Mouse (Mus musculus) liver, embryonic 11.5 days (tissue): ENCODE measurements around the gene Ncan. TPM values are rescaled to one million over a fixed set of nuclear protein-coding genes. Genes with fewer than 3 reads are reported as not detected.

Experiments
- ATAC-seq: fragments of 200-750 bp; cut with Nextera tagmentation; replicated peaks from 2 replicates; pipeline ENCODE4 v1.8.0; 2017; ENCODE audit warnings: moderate number of reproducible peaks, mild to moderate bottlenecking, moderate TSS enrichment, moderate library complexity; ENCODE audit not compliant: low FRiP score
- DNase-seq: peaks from one replicate; pipeline ENCODE4 v3.0.0-alpha.2; 2017; ENCODE audit warnings: low spot score
- H3K27ac ChIP-seq: fragments of 300-500 bp; sonication (generic); 2 replicates; pipeline ENCODE4 v1.5.1; 2014; ENCODE audit warnings: mild to moderate bottlenecking, low read depth, low read length, control low read depth
- H3K27me3 ChIP-seq: fragments of 300-500 bp; sonication (generic); replicated peaks from 2 replicates; pipeline ENCODE4 v1.6.1; 2014; ENCODE audit warnings: low read length, mixed read lengths; ENCODE audit not compliant: control insufficient read depth, insufficient read depth
- H3K36me3 ChIP-seq: fragments of 300-500 bp; sonication (generic); 2 replicates; pipeline ENCODE4 v1.6.1; 2014; ENCODE audit warnings: mild to moderate bottlenecking, low read length, moderate library complexity, mixed read lengths; ENCODE audit not compliant: control insufficient read depth, insufficient read depth
- H3K4me1 ChIP-seq: fragments of 300-500 bp; sonication (generic); replicated peaks from 2 replicates; pipeline ENCODE4 v1.6.1; 2014; ENCODE audit warnings: low read length, mixed read lengths; ENCODE audit not compliant: control insufficient read depth, insufficient read depth
- H3K4me2 ChIP-seq: fragments of 300-500 bp; sonication (generic); 2 replicates; pipeline ENCODE4 v1.6.1; 2014; ENCODE audit warnings: mild to moderate bottlenecking, control low read depth, moderate library complexity
- H3K4me3 ChIP-seq: fragments of 300-500 bp; sonication (generic); 2 replicates; pipeline ENCODE4 v1.5.1; 2014; ENCODE audit warnings: low read depth, low read length, control low read depth
- H3K9ac ChIP-seq: fragments of 300-500 bp; sonication (generic); 2 replicates; pipeline ENCODE4 v1.6.1; 2014; ENCODE audit warnings: low read depth, low read length, control low read depth
- H3K9me3 ChIP-seq: fragments of 300-500 bp; sonication (generic); 2 replicates; pipeline ENCODE4 v1.6.1; 2016; ENCODE audit warnings: low read length, inconsistent platforms, mixed read lengths; ENCODE audit not compliant: control insufficient read depth
- WGBS: fragments of 180-500 bp; shearing (Covaris S2); extraction: QIAGEN DNeasy Blood & Tissue Kit; methylation state at CpG from one replicate; pipeline ENCODE4 v1.1.7; 2014; 5-methylcytosine and 5-hydroxymethylcytosine counted together
- polyA plus RNA-seq: library from polyadenylated mRNA; unstranded; fragments of >200 nt; fragmentation: Nextera tagmentation; extraction: Ambion mirVana; gene quantifications from 2 replicates; pipeline ENCODE4 v1.2.1, GENCODE M21; 2014

The Ncan gene
- polyA plus RNA-seq, 1 experiment from 2014 or later = 0.15 TPM

GRCm38 (mm10) chr8:70104506-70104905 is 16.2 kb downstream of the Ncan start:
- WGBS = 13% methylated on average over 6 of the region's 6 CpGs
- Histone ChIP-seq H3K4me3 (no peak overlapping the region), H3K4me1 (no peaks in the 10 kb centered on the region), H3K4me2 (no peak overlapping the region), H3K27ac (no peak overlapping the region), H3K9me3 (no peaks in the 10 kb centered on the region), H3K27me3 (peaks cover 13% of the 10 kb centered on the region), H3K9ac (no peak overlapping the region), H3K36me3 (no peaks in the 10 kb centered on the region)
- ATAC-seq (peak; percentile 53; the same call in 1 of the 2 replicates), DNase-seq (no peak)

- WGBS = 74% methylated on average over 8 of the region's 8 CpGs
These were observed 20.4 kb downstream of the Ncan start for GRCm38 (mm10) chr8:70100241-70100640.

GRCm38 (mm10) chr8:70099276-70099675 is 21.4 kb downstream of the Ncan start:
- H3K4me1 ChIP-seq = no peaks in the 10 kb centered on the region
- ATAC-seq (no peak), DNase-seq (no peak)
- H3K27me3 ChIP-seq = peaks cover 4% of the 10 kb centered on the region; the same call in 1 of the 2 replicates
- H3K4me2 ChIP-seq = no peak overlapping the region
- H3K27ac ChIP-seq = no peak overlapping the region
- no peak overlapping the region for H3K4me3 ChIP-seq
- no peaks in the 10 kb centered on the region for H3K36me3 ChIP-seq
- H3K9ac ChIP-seq = no peak overlapping the region
- no peaks in the 10 kb centered on the region for H3K9me3 ChIP-seq
- 63% methylated on average over 8 of the region's 8 CpGs for WGBS

More at GRCm38 (mm10) chr8:70100241-70100640, 20.4 kb downstream of the Ncan start:
- Histone ChIP-seq H3K4me1 (no peaks in the 10 kb centered on the region), H3K27me3 (peaks cover 2% of the 10 kb centered on the region; the same call in 1 of the 2 replicates), H3K9ac (no peak overlapping the region), H3K9me3 (no peaks in the 10 kb centered on the region), H3K4me2 (no peak overlapping the region), H3K4me3 (no peak overlapping the region), H3K36me3 (no peaks in the 10 kb centered on the region), H3K27ac (no peak overlapping the region)
- DNase-seq (no peak), ATAC-seq (no peak)

- ATAC-seq = no peak
- no peak overlapping the region for H3K9ac ChIP-seq
- no peaks in the 10 kb centered on the region for H3K9me3 ChIP-seq
- H3K4me3 ChIP-seq = no peak overlapping the region
- DNase-seq = no peak
- no peaks in the 10 kb centered on the region for H3K36me3 ChIP-seq
- no peak overlapping the region for H3K27ac ChIP-seq
- H3K4me1 ChIP-seq = no peaks in the 10 kb centered on the region
- WGBS = 50% methylated on average over 8 of the region's 8 CpGs
- H3K27me3 ChIP-seq = peaks cover 42% of the 10 kb centered on the region
- H3K4me2 ChIP-seq = no peak overlapping the region
These were observed 27.9 kb downstream of the Ncan start for GRCm38 (mm10) chr8:70092786-70093185.

GRCm38 (mm10) chr8:70089296-70089960 is 31.2 kb downstream of the Ncan start:
- H3K9me3 ChIP-seq = no peaks in the 10 kb centered on the region
- no peak overlapping the region for H3K9ac ChIP-seq
- H3K27me3 ChIP-seq = peaks cover 73% of the 10 kb centered on the region
- ATAC-seq (no peak), DNase-seq (no peak)
- H3K4me3 ChIP-seq = no peak overlapping the region
- WGBS = 55% methylated on average over 9 of the region's 9 CpGs
- H3K4me2 ChIP-seq = no peak overlapping the region
- no peak overlapping the region for H3K27ac ChIP-seq
- peaks cover 3% of the 10 kb centered on the region; the same call in 1 of the 2 replicates for H3K4me1 ChIP-seq
- no peaks in the 10 kb centered on the region for H3K36me3 ChIP-seq

GRCm38 (mm10) chr8:70087836-70088650 is 32.6 kb downstream of the Ncan start:
- no peak for DNase-seq
- H3K27me3 ChIP-seq = peaks cover 83% of the 10 kb centered on the region
- peak overlapping the region; percentile 54 for H3K4me2 ChIP-seq

GRCm38 (mm10) chr8:70087237-70087636 is 33.4 kb downstream of the Ncan start:
- Histone ChIP-seq H3K27me3 (peaks cover 90% of the 10 kb centered on the region), H3K4me3 (no peak overlapping the region), H3K27ac (no peak overlapping the region), H3K9me3 (no peaks in the 10 kb centered on the region), H3K4me1 (peaks cover 8% of the 10 kb centered on the region), H3K4me2 (no peak overlapping the region), H3K9ac (no peak overlapping the region), H3K36me3 (no peaks in the 10 kb centered on the region)
- ATAC-seq (no peak), DNase-seq (no peak)
- WGBS = 4% methylated on average over 7 of the region's 7 CpGs

More at GRCm38 (mm10) chr8:70087836-70088650, 32.6 kb downstream of the Ncan start:
- WGBS = 7% methylated on average over 56 of the region's 56 CpGs
- no peak overlapping the region for H3K9ac ChIP-seq
- no peaks in the 10 kb centered on the region for H3K9me3 ChIP-seq
- H3K4me3 ChIP-seq = peak overlapping the region; percentile 28
- no peaks in the 10 kb centered on the region for H3K36me3 ChIP-seq
- H3K27ac ChIP-seq = no peak overlapping the region
- H3K4me1 ChIP-seq = peaks cover 8% of the 10 kb centered on the region
- ATAC-seq = no peak

- Histone ChIP-seq H3K9me3 (no peaks in the 10 kb centered on the region), H3K4me2 (no peak overlapping the region), H3K27me3 (peaks cover 88% of the 10 kb centered on the region), H3K27ac (no peak overlapping the region), H3K9ac (no peak overlapping the region), H3K4me1 (peaks cover 8% of the 10 kb centered on the region), H3K4me3 (no peak overlapping the region), H3K36me3 (no peaks in the 10 kb centered on the region)
- 41% methylated on average over 1 of the region's 1 CpGs for WGBS
- DNase-seq (no peak), ATAC-seq (no peak)
These were observed 34.5 kb downstream of the Ncan start for GRCm38 (mm10) chr8:70086151-70086550.
